Mouse (Mus musculus) layer of hippocampus, postnatal 10 days (tissue): Measurements from ENCODE around the gene Tarbp1. TPM values are rescaled to one million over a fixed set of nuclear protein-coding genes. Genes with fewer than 3 reads are reported as not detected.

Experiments
- DNase-seq, 2 experiments: peaks; one replicate each; pipeline ENCODE4 v3.0.0; 2021; ENCODE audit warnings: low spot score in 2 of 2
- long read RNA-seq: library from polyadenylated mRNA; stranded (forward); transcript quantifications from one replicate; pipeline ENCODE4 v2.0.0, GENCODE M21; 2023
- total RNA-seq, 2 experiments: library from RNA; stranded (reverse); gene quantifications; 2 replicates each; pipeline ENCODE4 v1.2.3; 2021

The Tarbp1 gene
- 1 to 10 TPM; 4.4 to 5.9 TPM for total RNA-seq
- long read RNA-seq, partial matches to known transcripts = 0 of 3 reads
- long read RNA-seq, other reads (novel, unspliced or antisense) = 3 of 3 reads

GRCm38 (mm10) chr8:126474299-126475187 lies at the start of gene Tarbp1:
Tarbp1 (minus strand) TSS chr8:126475065.
- peak; percentile 86 to 93 for DNase-seq

DNA sequence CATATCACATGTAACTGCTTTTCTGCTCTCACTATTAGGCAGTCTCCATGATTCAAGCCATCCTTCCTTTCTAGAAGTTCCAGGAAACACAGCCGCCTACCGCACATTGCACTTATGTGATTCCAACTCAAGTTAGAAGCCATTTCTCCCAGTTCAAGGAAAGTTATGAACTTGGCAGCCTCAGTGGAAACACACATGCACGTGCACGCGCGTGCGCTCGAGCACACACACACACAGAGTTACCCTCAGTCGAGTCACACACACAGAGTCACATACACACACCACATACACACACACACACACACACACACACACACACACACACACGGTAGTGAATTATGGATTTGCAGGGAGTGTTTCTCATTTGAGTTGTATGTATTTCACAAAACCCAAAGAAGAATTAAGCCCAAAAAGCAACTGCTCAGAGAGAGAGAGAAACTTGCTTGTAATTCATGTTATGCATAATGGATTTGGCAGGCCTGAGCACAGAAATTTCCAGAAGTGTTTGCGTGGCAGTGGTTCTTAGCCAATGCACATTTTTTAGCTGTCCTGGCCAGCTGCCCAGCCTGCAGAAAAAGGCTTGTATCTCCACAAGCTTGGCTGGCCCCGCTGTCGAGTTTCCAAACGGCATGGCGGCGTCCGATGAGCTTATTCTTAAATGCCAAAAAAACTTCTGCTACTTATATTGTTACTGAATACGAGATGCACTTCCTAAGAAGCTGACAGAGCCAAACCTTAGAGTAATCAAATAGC lies 49.5 kb upstream of the Tarbp1 start:
- peak; percentile 55 to 71 for DNase-seq

GRCm38 (mm10) chr8:126523060-126523574 lies 48.3 kb upstream of the Tarbp1 start:
- no peak for DNase-seq

DNA sequence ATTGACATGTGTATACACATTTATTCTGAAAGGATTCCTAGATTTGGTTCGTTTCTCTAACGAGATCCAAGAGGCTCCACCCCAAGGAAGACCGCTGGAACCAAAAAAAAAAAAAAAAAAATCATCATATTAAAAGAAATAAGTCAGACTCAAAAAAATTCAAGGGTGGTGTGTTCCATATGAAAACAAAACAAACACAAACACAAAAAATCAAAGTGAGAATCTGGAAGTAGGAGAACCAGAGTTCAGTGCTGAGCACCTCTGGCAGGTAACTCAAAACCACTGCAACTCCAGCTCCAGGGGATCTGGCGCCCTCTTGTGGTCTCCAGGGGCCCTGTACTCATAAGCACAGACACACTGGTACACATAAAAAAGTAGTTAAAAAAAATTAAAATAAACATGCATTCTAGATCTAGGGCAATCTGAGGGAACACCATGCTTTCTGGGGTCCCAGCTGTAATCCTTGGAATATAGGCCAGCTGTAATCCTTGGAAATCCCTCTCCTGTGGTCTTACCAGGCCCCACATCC lies 44.6 kb upstream of the Tarbp1 start:
- no peak for DNase-seq

GRCm38 (mm10) chr8:126516620-126517577 lies 42.0 kb upstream of the Tarbp1 start:
- DNase-seq = peak; percentile 94 to 96

GRCm38 (mm10) chr8:126514011-126514964 lies 39.4 kb upstream of the Tarbp1 start:
- DNase-seq = no peak

GRCm38 (mm10) chr8:126510866-126511265 lies 36.0 kb upstream of the Tarbp1 start:
- no peak for DNase-seq

GRCm38 (mm10) chr8:126509635-126510034 lies 34.8 kb upstream of the Tarbp1 start:
- peak in 1 of 2 experiments; percentile 55 for DNase-seq

- DNase-seq = no peak
Measured at GRCm38 (mm10) chr8:126508871-126509586, 34.2 kb upstream of the Tarbp1 start.

DNA sequence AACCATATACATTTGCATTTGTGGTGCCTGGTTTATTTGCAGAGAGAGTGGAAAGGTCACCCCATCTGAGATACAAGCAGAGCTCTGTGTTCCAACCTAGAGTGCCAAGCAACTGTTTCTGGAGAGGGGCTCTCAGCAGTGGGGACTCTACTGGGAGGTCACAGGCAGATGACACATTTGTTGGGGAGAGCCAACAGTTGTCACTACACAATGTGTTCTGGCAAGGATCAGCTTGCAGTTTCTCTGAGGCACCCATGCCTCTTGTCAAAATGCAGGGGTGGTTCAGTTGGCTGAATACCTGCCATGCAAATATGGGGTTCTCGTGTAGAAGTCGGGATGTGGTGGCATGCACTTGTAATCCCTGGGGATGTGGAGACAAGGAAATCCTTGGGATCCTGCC lies 33.4 kb upstream of the Tarbp1 start:
- DNase-seq = no peak

GRCm38 (mm10) chr8:126504492-126505182 lies 29.8 kb upstream of the Tarbp1 start:
- no peak for DNase-seq

- DNase-seq = no peak
Measured at GRCm38 (mm10) chr8:126502722-126503121, 27.9 kb upstream of the Tarbp1 start.

- DNase-seq = no peak
Measured at GRCm38 (mm10) chr8:126499371-126499770, 24.5 kb upstream of the Tarbp1 start.

DNA sequence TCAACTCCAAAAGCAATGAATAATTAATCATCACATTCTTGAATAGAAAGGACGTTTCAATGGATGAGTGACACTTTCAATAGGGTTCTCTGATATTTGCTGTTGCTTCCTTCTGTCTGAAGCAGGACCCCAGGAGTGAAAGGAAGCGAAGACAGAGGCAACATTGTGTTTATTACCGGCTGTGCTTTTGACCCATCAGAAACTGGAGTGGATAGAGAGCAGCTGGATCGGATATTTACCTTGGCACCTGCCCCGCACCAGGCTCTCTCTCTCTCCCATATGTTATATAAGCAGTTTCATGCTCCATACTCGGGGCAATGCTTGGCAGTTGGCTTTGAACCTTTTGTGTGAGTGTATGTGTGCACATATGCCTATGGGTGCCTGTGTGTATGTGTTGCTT lies 23.6 kb upstream of the Tarbp1 start:
- DNase-seq = no peak

DNA sequence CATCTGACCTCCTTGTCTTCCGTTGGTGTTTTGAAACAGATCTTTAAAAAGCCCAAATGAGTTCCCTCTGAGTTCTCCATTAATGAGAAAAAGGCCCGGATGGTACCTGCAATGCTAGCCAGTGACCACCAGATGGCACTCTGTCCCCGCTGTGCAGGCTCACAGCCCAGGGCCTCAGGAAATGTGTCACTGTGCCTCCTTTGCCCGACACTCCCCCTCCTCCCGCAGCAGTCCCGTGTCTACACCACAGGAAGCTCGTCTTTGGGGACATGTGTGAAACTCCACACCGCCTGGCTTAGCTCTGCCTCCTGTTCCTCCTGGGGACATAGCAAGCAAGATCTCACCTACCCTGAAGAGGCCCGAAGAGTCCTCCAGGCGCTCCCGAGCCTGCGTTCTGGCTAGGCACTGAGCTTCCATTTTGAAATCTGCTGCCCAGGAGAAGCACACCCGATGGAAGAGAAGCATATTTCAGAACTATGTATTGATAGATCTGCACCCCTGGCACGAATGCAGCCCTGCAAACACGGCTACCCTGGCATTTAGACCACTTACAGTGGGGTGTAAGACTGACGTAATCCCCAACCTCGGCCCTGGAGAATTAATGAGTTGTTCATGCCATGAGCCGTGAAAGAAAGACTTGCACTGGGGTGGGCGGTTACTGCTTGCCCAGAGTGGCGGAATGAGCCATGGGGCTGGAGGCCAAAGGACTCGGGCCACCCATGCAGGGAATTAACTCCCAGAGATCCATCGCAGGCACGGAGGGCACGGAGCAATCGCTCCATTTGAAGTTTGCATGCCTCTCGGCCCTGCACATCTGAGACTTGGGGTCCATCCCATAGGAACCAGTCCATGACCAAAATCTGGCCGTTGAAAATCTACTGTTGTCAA lies 22.9 kb upstream of the Tarbp1 start:
- DNase-seq = peak; percentile 97 to 98

GRCm38 (mm10) chr8:126496915-126497314 lies 22.1 kb upstream of the Tarbp1 start:
- no peak for DNase-seq

DNA sequence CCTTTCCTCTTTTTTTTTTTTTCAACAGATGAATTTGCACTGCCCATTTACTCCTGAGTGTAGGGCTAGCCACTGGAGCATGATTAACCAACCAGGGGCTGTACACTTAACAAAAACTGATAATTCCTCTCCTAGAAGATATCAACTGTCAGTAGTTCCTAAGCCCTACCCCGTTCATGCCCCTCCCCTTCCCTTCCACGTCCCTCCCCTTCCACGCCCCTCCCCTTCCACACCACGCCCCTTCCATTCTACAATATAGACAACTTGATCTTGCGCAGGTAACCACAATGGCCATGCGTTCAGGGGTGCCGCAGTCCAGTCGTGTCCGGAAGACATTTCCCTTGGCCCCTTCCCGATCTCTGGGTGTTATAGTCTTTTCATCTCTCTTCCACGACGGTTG lies 20.6 kb upstream of the Tarbp1 start:
- DNase-seq = no peak
